Mouse (Mus musculus): ENCODE results near the gene Gm10715.
"Not testable (repeated sequence)": the region's sequence is repeated elsewhere in the genome, so short reads cannot be mapped to it uniquely, and the experiment has no call there.

Gene Gm10715

DNA sequence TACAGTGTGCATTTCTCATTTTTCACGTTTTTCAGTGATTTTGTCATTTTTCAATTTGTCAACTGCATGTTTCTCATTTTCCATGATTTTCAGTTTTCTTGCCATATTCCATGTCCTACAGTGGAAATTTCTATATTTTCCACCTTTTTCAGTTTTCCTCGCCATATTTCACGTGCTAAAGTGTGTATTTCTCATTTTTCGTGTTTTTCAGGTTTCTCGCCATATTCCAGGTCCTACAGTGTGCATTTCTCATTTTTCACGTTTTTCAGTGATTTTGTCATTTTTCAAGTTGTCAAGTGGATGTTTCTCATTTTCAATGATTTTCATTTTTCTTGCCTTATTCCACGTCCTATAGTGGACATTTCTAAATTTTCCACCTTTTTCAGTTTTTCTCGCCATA, at the start of gene Gm10715:
Gene Gm10715, plus strand, starts transcription at position 301 of the 400 bp plus-strand sequence.
- DNase-seq: not testable (repeated sequence)

DNA sequence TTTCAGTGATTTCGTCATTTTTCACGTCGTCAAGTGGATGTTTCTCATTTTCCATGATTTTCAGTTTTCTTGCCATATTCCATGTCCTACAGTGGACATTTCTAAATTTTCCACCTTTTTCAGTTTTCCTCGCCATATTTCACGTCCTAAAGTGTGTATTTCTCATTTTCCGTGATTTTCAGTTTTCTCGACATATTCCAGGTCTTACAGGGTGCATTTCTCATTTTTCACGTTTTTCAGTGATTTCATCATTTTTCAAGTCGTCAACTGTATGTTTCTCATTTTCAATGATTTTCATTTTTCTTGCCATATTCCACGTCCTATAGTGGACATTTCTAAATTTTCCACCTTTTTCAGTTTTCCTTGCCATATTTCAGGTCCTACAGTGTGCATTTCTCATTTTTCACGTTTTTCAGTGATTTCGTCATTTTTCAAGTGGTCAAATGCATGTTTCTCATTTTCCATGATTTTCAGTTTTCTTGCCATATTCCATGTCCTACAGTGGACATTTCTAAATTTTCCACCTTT, 36.2 kb upstream of the Gm10715 start, which contains the start of gene Gm10722:
Gene Gm10722, plus strand, starts transcription at position 478 of the 528 bp plus-strand sequence.
- DNase-seq: peak in 1 of 2 experiments; percentile 29

DNA sequence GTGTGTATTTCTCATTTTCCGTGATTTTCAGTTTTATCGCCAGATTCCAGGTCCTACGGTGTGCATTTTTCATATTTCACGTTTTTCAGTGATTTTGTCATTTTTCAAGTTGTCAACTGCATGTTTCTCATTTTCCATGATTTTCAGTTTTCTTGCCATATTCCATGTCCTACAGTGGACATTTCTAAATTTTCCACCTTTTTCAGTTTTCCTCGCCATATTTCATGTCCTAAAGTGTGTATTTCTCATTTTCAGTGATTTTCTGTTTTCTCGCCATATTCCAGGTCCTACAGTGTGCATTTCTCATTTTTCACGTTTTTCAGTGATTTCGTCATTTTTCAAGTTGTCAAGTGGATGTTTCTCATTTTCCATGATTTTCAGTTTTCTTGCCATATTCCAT, 35.7 kb upstream of the Gm10715 start:
- not testable (repeated sequence) for DNase-seq

DNA sequence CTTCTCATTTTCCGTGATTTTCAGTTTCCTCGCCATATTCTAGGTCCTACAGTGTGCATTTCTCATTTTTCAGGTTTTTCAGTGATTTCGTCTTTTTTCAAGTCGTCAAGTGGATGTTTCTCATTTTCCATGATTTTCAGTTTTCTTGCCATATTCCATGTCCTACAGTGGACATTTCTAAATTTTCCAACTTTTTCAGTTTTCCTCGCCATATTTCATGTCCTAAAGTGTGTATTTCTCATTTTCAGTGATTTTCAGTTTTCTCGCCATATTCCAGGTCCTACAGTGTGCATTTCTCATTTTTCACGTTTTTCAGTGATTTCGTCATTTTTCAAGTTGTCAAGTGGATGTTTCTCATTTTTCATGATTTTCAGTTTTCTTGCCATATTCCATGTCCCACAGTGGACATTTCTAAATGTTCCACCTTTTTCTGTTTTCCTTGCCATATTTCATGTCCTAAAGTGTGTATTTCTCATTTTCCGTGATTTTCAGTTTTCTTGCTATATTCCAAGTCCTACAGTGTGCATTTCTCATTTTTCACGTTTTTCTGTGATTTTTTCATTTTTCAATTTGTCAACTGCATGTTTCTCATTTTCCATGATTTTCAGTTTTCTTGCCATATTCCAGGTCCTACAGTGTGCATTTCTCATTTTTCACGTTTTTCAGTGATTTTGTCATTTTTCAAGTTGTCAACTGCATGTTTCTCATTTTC, 34.6 kb upstream of the Gm10715 start:
- DNase-seq: peak; percentile 91 to 93

DNA sequence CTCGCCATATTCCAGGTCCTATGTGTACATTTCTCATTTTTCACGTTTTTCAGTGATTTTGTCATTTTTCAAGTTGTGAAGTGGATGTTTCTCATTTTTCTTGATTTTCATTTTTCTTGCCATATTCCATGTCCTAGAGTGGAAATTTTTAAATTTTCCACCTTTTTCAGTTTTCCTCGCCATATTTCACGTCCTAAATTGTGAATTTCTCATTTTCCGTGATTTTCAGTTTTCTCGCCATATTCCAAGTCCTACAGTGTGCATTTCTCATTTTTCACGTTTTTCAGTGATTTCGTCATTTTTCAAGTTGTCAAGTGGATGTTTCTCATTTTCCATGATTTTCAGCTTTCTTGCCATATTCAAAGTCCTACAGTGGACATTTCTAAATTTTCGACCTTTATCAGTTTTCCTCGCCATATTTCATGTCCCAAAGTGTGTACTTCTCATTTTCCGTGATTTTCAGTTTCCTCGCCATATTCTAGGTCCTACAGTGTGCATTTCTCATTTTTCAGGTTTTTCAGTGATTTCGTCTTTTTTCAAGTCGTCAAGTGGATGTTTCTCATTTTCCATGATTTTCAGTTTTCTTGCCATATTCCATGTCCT, 33.8 kb upstream of the Gm10715 start, which contains the start of gene Gm11168:
Gene Gm11168, plus strand, starts transcription at position 553 of the 603 bp plus-strand sequence.
- DNase-seq: peak; percentile 2 to 6

DNA sequence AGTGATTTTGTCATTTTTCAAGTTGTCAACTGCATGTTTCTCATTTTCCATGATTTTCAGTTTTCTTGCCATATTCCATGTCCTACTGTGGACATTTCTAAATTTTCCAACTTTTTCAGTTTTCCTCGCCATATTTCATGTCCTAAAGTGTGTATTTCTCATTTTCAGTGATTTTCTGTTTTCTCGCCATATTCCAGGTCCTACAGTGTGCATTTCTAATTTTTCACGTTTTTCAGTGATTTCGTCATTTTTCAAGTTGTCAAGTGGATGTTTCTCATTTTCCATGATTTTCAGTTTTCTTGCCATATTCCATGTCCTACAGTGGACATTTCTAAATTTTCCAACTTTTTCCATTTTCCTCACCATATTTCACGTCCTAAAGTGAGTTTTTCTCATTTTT, 30.5 kb upstream of the Gm10715 start:
- not testable (repeated sequence) for DNase-seq

DNA sequence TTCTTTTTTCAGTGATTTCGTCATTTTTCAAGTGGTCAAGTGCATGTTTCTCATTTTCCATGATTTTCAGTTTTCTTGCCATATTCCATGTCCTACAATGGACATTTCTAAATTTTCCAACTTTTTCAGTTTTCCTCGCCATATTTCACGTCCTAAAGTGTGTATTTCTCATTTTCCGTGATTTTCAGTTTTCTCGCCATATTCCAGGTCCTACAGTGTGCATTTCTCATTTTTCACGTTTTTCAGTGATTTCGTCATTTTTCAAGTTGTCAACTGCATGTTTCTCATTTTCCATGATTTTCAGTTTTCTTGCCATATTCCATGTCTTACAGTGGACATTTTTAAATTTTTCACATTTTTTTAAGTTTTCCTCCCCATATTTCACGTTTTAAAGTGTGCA, 30.0 kb upstream of the Gm10715 start:
- not testable (repeated sequence) for DNase-seq

DNA sequence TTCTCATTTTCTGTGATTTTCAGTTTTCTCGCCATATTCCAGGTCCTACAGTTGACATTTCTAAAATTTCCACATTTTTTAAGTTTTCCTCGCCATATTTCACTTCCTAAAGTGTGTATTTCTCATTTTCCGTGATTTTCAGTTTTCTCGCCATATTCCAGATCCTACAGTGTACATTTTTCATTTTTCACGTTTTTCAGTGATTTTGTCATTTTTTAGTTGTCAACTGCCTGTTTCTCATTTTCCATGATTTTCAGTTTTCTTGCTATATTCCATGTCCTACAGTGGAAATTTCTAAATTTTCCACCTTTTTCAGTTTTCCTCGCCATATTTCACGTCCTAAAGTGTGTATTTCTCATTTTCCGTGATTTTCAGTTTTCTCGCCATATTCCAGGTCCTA, 29.4 kb upstream of the Gm10715 start:
- DNase-seq: not testable (repeated sequence)

DNA sequence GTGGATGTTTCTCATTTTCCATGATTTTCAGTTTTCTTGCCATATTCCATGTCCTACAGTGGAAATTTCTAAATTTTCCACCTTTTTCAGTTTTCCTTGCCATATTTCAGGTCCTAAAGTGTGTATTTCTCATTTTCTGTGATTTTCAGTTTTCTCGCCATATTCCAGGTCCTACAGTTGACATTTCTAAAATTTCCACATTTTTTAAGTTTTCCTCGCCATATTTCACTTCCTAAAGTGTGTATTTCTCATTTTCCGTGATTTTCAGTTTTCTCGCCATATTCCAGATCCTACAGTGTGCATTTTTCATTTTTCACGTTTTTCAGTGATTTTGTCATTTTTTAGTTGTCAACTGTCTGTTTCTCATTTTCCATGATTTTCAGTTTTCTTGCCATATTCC, 27.3 kb upstream of the Gm10715 start:
- DNase-seq: not testable (repeated sequence)

DNA sequence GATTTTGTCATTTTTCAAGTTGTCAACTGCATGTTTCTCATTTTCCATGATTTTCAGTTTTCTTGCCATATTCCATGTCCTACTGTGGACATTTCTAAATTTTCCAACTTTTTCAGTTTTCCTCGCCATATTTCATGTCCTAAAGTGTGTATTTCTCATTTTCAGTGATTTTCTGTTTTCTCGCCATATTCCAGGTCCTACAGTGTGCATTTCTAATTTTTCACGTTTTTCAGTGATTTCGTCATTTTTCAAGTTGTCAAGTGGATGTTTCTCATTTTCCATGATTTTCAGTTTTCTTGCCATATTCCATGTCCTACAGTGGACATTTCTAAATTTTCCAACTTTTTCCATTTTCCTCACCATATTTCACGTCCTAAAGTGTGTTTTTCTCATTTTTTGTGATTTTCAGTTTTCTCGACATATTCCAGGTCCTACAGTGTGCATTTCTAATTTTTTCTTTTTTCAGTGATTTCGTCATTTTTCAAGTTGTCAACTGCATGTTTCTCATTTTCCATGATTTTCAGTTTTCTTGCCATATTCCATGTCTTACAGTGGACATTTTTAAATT, 24.5 kb upstream of the Gm10715 start:
- DNase-seq: not testable (repeated sequence)

DNA sequence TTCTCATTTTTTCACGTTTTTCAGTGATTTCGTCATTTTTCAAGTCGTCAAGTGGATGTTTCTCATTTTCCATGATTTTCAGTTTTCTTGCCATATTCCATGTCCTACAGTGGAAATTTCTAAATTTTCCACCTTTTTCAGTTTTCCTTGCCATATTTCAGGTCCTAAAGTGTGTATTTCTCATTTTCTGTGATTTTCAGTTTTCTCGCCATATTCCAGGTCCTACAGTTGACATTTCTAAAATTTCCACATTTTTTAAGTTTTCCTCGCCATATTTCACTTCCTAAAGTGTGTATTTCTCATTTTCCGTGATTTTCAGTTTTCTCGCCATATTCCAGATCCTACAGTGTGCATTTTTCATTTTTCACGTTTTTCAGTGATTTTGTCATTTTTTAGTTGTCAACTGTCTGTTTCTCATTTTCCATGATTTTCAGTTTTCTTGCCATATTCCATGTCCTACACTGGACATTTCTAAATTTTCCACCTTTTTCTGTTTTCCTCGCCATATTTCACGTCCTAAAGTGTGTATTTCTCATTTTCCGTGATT, 23.9 kb upstream of the Gm10715 start, which contains the start of gene Gm10721:
Gene Gm10721, plus strand, starts transcription at position 408 of the 547 bp plus-strand sequence.
- DNase-seq: not testable (repeated sequence)

DNA sequence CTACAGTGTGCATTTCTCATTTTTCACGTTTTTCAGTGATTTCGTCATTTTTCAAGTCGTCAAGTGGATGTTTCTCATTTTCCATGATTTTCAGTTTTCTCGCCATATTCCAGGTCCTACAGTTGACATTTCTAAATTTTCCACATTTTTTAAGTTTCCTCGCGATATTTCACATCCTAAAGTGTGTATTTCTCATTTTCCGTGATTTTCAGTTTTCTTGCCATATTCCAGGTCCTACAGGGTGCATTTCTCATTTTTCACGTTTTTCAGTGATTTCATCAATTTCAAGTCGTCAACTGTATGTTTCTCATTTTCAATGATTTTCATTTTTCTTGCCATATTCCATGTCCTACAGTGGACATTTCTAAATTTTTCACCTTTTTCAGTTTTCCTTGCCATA, 21.3 kb upstream of the Gm10715 start, which contains the start of gene Gm10720:
Gene Gm10720, plus strand, starts transcription at position 301 of the 400 bp plus-strand sequence.
- not testable (repeated sequence) for DNase-seq

DNA sequence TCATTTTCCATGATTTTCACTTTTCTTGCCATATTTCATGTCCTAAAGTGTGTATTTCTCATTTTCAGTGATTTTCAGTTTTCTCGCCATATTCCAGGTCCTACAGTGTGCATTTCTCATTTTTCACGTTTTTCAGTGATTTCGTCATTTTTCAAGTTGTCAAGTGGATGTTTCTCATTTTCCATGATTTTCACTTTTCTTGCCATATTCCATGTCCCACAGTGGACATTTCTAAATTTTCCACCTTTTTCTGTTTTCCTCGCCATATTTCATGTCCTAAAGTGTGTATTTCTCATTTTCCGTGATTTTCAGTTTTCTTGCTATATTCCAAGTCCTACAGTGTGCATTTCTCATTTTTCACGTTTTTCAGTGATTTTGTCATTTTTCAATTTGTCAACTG, 20.8 kb upstream of the Gm10715 start:
- peak; percentile 1 to 3 for DNase-seq

DNA sequence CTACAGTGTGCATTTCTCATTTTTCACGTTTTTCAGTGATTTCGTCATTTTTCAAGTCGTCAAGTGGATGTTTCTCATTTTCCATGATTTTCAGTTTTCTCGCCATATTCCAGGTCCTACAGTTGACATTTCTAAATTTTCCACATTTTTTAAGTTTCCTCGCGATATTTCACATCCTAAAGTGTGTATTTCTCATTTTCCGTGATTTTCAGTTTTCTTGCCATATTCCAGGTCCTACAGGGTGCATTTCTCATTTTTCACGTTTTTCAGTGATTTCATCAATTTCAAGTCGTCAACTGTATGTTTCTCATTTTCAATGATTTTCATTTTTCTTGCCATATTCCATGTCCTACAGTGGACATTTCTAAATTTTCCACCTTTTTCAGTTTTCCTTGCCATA, 19.6 kb upstream of the Gm10715 start, which contains the start of gene Gm10719:
Gene Gm10719, plus strand, starts transcription at position 301 of the 400 bp plus-strand sequence.
- DNase-seq: not testable (repeated sequence)

DNA sequence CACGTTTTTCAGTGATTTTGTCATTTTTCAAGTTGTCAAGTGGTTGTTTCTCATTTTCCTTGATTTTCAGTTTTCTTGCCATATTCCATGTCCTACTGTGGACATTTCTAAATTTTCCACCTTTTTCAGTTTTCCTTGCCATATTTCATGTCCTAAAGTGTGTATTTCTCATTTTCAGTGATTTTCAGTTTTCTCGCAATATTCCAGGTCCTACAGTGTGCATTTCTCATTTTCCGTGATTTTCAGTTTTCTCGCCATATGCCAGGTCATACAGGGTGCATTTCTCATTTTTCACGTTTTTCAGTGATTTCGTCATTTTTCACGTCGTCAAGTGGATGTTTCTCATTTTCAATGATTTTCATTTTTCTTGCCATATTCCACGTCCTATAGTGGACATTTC, 17.7 kb upstream of the Gm10715 start:
- DNase-seq: peak; percentile 61 to 99

DNA sequence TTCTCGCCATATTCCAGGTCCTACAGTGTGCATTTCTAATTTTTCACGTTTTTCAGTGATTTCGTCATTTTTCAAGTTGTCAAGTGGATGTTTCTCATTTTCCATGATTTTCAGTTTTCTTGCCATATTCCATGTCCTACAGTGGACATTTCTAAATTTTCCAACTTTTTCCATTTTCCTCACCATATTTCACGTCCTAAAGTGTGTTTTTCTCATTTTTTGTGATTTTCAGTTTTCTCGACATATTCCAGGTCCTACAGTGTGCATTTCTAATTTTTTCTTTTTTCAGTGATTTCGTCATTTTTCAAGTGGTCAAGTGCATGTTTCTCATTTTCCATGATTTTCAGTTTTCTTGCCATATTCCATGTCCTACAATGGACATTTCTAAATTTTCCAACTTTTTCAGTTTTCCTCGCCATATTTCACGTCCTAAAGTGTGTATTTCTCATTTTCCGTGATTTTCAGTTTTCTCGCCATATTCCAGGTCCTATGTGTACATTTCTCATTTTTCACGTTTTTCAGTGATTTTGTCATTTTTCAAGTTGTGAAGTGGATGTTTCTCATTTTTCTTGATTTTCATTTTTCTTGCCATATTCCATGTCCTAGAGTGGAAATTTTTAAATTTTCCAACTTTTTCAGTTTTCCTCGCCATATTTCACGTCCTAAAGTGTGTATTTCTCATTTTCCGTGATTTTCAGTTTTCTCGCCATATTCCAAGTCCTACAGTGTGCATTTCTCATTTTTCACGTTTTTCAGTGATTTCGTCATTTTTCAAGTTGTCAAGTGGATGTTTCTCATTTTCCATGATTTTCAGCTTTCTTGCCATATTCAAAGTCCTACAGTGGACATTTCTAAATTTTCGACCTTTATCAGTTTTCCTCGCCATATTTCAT, 16.6 kb upstream of the Gm10715 start:
- peak; percentile 58 to 66 for DNase-seq

DNA sequence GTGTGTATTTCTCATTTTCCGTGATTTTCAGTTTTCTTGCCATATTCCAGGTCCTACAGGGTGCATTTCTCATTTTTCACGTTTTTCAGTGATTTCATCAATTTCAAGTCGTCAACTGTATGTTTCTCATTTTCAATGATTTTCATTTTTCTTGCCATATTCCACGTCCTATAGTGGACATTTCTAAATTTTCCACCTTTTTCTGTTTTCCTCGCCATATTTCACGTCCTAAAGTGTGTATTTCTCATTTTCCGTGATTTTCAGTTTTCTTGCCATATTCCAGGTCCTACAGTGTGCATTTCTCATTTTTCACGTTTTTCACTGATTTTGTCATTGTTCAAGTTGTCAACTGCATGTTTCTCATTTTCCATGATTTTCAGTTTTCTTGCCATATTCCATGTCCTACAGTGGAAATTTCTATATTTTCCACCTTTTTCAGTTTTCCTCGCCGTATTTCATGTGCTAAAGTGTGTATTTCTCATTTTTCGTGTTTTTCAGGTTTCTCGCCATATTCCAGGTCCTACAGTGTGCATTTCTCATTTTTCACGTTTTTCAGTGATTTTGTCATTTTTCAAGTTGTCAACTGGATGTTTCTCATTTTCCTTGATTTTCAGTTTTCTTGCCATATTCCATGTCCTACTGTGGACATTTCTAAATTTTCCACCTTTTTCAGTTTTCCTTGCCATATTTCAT, 14.2 kb upstream of the Gm10715 start:
- DNase-seq: not testable (repeated sequence)

DNA sequence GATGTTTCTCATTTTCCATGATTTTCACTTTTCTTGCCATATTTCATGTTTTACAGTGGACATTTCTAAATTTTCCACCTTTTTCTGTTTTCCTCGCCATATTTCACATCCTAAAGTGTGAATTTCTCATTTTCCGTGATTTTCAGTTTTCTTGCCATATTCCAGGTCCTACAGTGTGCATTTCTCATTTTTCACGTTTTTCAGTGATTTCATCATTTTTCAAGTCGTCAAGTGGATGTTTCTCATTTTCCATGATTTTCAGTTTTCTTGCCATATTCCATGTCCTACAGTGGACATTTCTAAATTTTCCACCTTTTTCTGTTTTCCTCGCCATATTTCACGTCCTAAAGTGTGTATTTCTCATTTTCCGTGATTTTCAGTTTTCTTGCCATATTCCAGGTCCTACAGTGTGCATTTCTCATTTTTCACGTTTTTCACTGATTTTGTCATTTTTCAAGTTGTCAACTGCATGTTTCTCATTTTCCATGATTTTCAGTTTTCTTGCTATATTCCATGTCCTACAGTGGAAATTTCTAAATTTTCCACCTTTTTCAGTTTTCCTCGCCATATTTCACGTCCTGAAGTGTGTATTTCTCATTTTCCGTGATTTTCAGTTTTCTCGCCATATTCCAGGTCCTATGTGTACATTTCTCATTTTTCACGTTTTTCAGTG, 13.2 kb upstream of the Gm10715 start, which contains the start of gene Gm10718:
Gene Gm10718, plus strand, starts transcription at position 236 of the 673 bp plus-strand sequence.
- DNase-seq: peak; percentile 2 to 8

DNA sequence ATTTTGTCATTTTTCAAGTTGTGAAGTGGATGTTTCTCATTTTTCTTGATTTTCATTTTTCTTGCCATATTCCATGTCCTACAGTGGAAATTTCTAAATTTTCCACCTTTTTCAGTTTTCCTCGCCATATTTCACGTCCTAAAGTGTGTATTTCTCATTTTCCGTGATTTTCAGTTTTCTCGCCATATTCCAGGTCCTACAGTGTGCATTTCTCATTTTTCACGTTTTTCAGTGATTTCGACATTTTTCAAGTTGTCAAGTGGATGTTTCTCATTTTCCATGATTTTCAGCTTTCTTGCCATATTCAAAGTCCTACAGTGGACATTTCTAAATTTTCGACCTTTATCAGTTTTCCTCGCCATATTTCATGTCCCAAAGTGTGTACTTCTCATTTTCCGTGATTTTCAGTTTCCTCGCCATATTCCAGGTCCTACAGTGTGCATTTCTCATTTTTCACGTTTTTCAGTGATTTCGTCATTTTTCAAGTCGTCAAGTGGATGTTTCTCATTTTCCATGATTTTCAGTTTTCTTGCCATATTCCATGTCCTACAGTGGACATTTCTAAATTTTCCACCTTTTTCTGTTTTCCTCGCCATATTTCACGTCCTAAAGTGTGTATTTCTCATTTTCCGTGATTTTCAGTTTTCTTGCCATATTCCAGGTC, 12.6 kb upstream of the Gm10715 start:
- DNase-seq: not testable (repeated sequence)

All from cerebellum, postnatal 10 days (tissue).